Mouse (Mus musculus): Measurements from ENCODE around the gene Heatr4.
"Not testable (repeated sequence)": the region's sequence is repeated elsewhere in the genome, so short reads cannot be mapped to it uniquely, and the experiment has no call there.

DNA sequence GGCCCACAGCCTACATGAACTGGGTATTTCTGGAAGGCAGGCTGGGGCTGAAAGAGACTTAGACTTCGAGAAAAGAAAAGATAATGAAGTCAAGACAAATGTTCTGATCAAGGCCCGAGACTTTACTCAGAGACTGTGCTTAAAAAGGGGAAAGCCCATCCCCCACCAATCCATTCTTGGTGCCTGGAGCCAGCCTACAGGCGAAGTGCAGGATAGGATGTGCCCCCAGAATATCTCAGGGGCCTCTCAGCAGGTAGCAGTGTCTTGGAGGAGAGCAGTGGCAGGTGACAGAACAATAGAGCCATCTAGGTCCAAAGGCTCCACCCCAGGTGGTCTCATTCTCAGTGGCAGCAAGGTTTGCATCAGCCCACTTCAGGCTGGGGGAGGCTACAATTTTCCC is 43.7 kb upstream of the Heatr4 start:
- TF ChIP-seq POLR2A (IDR thresholded peaks at IDR 0.05; ENCODE audit: borderline replicate concordance, insufficient read depth, low read length); CTCF (IDR thresholded peaks at IDR 0.05; ENCODE audit: borderline replicate concordance, insufficient read depth, low read depth, low read length): not testable (repeated sequence)

Measured in cerebellum, adult 2 months (tissue).